Mouse (Mus musculus) heart, embryonic 14.5 days (tissue): Measurements from ENCODE around the gene Cfap161. TPM values are rescaled to one million over a fixed set of nuclear protein-coding genes. Genes with fewer than 3 reads are reported as not detected.
A peak's percentile ranks its signal among the peaks of the same experiment; 100 is the strongest.

ENCODE experiments used
- ATAC-seq: fragments of 200-750 bp; cut with Nextera tagmentation; 2 replicates; pipeline ENCODE4 v1.8.0; 2017; ENCODE audit warnings: low read depth, moderate TSS enrichment; ENCODE audit not compliant: insufficient number of reproducible peaks, insufficient read depth, low FRiP score
- H3K27ac ChIP-seq, 2 experiments: fragments of 200-500 bp in 1 of 2; fragments of 300-500 bp in 1 of 2; sonication (generic) in 1 of 2; replicated peaks in 1 of 2; 2 replicates each; pipeline ENCODE4 v1.5.1; 2012 to 2014; ENCODE audit warnings: low read depth in 2 of 2, low read length in 2 of 2, control low read depth in 1 of 2, mild to moderate bottlenecking in 1 of 2, mixed read lengths in 1 of 2; ENCODE audit not compliant: control insufficient read depth in 1 of 2, insufficient read depth in 1 of 2
- H3K27me3 ChIP-seq: fragments of 300-500 bp; sonication (generic); 2 replicates; pipeline ENCODE4 v1.6.1; 2014; ENCODE audit warnings: mild to moderate bottlenecking, low read length, control low read depth; ENCODE audit not compliant: control insufficient read depth, insufficient read depth
- H3K36me3 ChIP-seq: fragments of 300-500 bp; sonication (generic); 2 replicates; pipeline ENCODE4 v1.6.1; 2014; ENCODE audit warnings: mild to moderate bottlenecking, control low read depth, low read length, mixed read lengths; ENCODE audit not compliant: control insufficient read depth, insufficient read depth
- H3K4me1 ChIP-seq, 2 experiments: fragments of 200-500 bp in 1 of 2; fragments of 300-500 bp in 1 of 2; sonication (generic) in 1 of 2; 2 replicates each; pipeline ENCODE4 v1.6.1; 2012 to 2014; ENCODE audit warnings: low read length in 2 of 2, control low read depth in 1 of 2, mixed read lengths in 1 of 2; ENCODE audit not compliant: control insufficient read depth in 2 of 2, insufficient read depth in 2 of 2
- H3K4me2 ChIP-seq: fragments of 300-500 bp; sonication (generic); 2 replicates; pipeline ENCODE4 v1.6.1; 2014; ENCODE audit warnings: mild to moderate bottlenecking, low read length
- H3K4me3 ChIP-seq, 2 experiments: fragments of 200-500 bp in 1 of 2; fragments of 300-500 bp in 1 of 2; sonication (generic) in 1 of 2; 2 replicates each; pipeline ENCODE4 v1.5.1; 2012 to 2014; ENCODE audit warnings: low read length in 2 of 2, mild to moderate bottlenecking in 2 of 2, control low read depth in 1 of 2, low read depth in 1 of 2, moderate library complexity in 1 of 2; ENCODE audit not compliant: control insufficient read depth in 1 of 2, insufficient read depth in 1 of 2
- H3K9ac ChIP-seq: fragments of 300-500 bp; sonication (generic); 2 replicates; pipeline ENCODE4 v1.6.1; 2014; ENCODE audit warnings: mild to moderate bottlenecking, low read length
- H3K9me3 ChIP-seq: fragments of 300-500 bp; sonication (generic); 2 replicates; pipeline ENCODE4 v1.6.1; 2016; ENCODE audit warnings: low read length, control low read depth; ENCODE audit not compliant: control insufficient read depth
- WGBS: fragments of 180-500 bp; shearing (Covaris S2); extraction: QIAGEN DNeasy Blood & Tissue Kit; methylation state at CpG from one replicate; pipeline ENCODE4 v1.1.7; 2014; 5-methylcytosine and 5-hydroxymethylcytosine counted together
- polyA plus RNA-seq: library from polyadenylated mRNA; unstranded; fragments of >200 nt; fragmentation: Nextera tagmentation; extraction: Ambion mirVana; gene quantifications from 2 replicates; pipeline ENCODE4 v1.2.1, GENCODE M21; 2014

Cfap161 gene
- polyA plus RNA-seq, 1 experiment from 2014 or later: 3.3 TPM

DNA sequence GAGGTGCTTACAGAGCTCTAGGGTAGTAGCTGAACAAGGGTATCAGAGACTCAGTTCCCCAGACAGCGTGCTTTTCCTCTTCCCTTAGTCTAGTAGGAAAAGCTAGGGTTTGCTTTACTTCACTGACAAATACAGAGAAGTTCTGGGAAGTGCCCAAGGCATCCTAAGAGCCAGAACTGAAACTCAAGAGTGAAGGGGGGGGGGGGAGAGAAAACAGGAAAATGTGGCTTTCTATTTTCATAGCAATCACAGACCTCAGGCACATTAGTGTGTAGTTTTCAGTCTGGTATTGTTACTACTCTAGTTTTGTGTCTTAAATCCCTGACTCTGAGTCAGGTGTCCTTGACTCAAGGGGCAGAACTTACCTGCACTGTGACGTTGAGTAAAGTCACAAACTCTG is 7.3 kb upstream of the Cfap161 start:
- H3K4me3 ChIP-seq: no peak overlapping the region
- 89% methylated on average over 2 of the region's 2 CpGs for WGBS

DNA sequence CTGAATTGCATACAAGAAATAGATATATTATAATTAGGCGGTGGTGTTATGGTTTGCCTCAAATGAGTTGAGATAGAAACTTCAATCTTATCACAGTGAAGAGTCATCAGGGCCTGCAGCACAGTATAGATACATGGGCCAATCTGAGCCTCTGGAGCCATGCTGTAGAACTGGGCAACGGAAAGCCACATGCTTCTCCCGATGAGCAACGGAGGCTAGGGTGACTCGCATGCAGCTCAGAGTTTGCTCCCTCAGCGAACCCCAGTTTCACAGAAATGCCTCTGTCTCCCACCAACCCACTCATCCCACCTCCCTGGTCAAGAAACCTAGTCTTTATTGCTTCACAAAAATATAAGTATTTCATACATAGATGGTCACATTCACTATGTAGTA is 6.8 kb upstream of the Cfap161 start:
- Histone ChIP-seq H3K9me3 (no peaks in the 10 kb centered on the region), H3K4me1 (peaks cover 8 to 11% of the 10 kb centered on the region in 2 experiments), H3K4me3 (no peak overlapping the region), H3K4me2 (no peak overlapping the region), H3K27ac (no peak overlapping the region), H3K9ac (no peak overlapping the region; the same call in 1 of the 2 replicates), H3K36me3 (no peaks in the 10 kb centered on the region), H3K27me3 (no peaks in the 10 kb centered on the region)
- 62% methylated on average over 6 of the region's 6 CpGs for WGBS
- ATAC-seq: no peak

More for the DNA sequence above, 7.3 kb upstream of the Cfap161 start:
- Histone ChIP-seq H3K4me2 (no peak overlapping the region), H3K9me3 (no peaks in the 10 kb centered on the region), H3K36me3 (no peaks in the 10 kb centered on the region), H3K27me3 (no peaks in the 10 kb centered on the region), H3K4me1 (peaks cover 8 to 11% of the 10 kb centered on the region in 2 experiments), H3K9ac (no peak overlapping the region), H3K27ac (no peak overlapping the region)
- ATAC-seq: no peak

DNA sequence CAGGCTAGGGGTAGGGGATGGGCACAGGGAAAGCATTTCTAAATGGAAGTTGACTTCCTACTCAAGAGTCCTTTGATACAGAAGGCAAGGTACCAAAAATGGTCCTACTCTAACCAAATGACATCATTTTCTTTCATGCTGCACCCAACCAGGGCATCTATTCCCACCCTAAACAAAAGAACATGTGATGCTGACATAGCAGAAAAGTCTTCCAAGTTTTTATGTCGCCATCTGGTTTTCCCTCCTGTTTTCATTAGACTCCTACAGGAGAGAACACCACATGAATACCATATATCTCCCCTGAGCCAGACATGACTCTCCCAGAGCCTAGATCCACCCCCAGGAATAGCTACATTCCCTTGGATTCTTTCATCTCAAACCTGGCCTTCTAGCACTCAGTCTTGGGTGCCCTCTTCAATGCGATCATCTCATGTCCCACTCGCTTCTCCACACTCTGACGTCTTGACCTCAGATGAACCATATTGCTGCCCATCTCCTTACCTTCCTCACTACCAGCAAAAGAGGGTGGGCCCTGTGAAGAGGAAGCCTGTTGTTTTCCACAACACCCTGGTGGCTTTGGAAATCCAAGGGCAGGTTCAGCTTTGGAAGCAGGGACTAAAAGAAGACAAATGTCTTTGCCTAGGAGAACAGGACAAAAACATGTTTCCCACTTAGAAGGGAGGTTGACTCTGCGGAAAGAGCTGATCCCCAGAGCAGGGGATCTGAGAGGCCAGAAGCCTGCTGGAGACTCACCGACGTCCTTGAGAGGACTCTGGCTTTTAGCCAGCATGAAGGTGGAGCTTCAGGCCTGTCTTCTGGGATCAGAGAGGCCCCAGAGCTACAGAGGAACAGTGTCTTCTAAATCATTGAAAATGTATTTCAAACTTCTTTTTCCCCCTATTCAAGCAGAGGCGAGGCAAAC is 6.1 kb upstream of the Cfap161 start:
- Histone ChIP-seq H3K9ac (no peak overlapping the region; the same call in 1 of the 2 replicates), H3K27me3 (no peaks in the 10 kb centered on the region), H3K9me3 (no peaks in the 10 kb centered on the region), H3K4me2 (0 out of 2 replicates have a peak overlapping the region, but pooled peaks have one; percentile 0), H3K27ac (peak overlapping the region; percentile 44 to 68; a peak in 3 of 4 replicates), H3K4me3 (no peak overlapping the region), H3K4me1 (peaks cover 8 to 11% of the 10 kb centered on the region in 2 experiments), H3K36me3 (no peaks in the 10 kb centered on the region)
- ATAC-seq: no peak
- 53% methylated on average over 8 of the region's 8 CpGs for WGBS

DNA sequence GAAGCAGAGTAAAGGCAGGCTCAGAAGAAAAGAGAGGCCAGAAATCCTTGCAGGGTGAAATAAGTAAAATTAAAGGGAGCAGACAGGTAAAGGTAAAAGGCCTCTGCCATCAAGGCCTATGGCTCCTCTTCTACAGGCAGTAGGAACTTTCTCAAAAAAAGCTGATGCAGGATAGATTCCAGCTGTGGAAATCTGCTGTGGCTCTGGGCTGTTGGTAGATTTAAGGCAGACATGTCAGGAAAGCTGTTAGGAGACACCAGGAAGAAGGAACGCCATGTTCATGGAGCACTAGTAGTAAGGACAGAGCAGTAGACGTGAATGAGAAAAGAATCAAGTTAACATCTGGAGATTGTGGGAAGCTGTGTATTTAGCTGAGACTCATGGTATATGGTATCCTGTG is 5.4 kb upstream of the Cfap161 start:
- 88% methylated on average over 2 of the region's 2 CpGs for WGBS
- no peak overlapping the region for H3K4me3 ChIP-seq
- H3K27ac ChIP-seq: no peak overlapping the region
- H3K4me2 ChIP-seq: no peak overlapping the region
- H3K4me1 ChIP-seq: peaks cover 8 to 11% of the 10 kb centered on the region in 2 experiments
- no peak overlapping the region for H3K9ac ChIP-seq
- H3K27me3 ChIP-seq: no peaks in the 10 kb centered on the region
- H3K9me3 ChIP-seq: no peaks in the 10 kb centered on the region
- ATAC-seq: no peak
- no peaks in the 10 kb centered on the region for H3K36me3 ChIP-seq

DNA sequence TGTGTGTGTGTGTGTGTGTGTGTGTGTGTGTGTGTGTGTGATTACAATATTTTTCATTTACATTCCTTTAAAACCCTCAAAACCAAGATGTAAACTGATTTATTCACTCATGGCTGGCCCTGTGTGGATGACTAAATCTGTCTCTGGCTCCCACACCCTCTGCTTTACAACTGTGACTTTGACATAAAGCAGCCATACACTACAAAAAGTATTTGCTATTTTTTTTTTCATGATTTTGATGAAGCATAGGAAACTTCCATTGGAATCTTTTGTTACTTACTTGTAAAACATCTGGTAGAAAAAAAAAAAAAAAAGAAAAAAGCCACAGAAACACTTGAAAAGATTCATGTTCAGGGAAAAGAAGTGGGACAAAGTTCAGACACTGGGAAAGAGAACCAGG is 3.3 kb upstream of the Cfap161 start:
- Histone ChIP-seq H3K36me3 (no peaks in the 10 kb centered on the region), H3K27me3 (no peaks in the 10 kb centered on the region), H3K4me2 (no peak overlapping the region), H3K4me3 (no peak overlapping the region), H3K4me1 (peaks cover 15 to 20% of the 10 kb centered on the region in 2 experiments), H3K9ac (no peak overlapping the region), H3K27ac (no peak overlapping the region), H3K9me3 (no peaks in the 10 kb centered on the region)
- no peak for ATAC-seq

DNA sequence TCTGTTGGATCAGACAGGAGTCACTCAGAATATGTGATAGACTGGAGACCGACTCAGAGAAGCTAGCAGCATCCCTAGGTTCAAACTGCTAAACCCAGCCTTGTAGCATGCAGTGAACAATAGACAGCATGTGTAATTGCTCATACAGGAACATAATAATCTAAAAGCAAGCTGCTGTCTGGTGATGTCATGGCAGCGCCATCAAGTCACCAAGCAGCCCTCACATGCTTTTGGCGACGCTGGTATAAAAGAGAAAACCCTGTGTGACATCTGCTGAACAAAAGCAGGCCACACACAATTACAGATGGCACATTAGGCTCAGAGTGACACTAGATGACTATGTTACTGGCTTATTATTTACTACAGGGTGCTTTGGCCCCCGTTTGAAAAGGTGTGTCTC is 1.5 kb upstream of the Cfap161 start:
- Histone ChIP-seq H3K4me2 (no peak overlapping the region), H3K9me3 (no peaks in the 10 kb centered on the region), H3K4me3 (no peak overlapping the region), H3K9ac (no peak overlapping the region), H3K27ac (no peak overlapping the region), H3K4me1 (peaks cover 12 to 14% of the 10 kb centered on the region in 2 experiments), H3K27me3 (no peaks in the 10 kb centered on the region), H3K36me3 (no peaks in the 10 kb centered on the region)
- WGBS: 72% methylated on average over 5 of the region's 5 CpGs
- no peak for ATAC-seq

DNA sequence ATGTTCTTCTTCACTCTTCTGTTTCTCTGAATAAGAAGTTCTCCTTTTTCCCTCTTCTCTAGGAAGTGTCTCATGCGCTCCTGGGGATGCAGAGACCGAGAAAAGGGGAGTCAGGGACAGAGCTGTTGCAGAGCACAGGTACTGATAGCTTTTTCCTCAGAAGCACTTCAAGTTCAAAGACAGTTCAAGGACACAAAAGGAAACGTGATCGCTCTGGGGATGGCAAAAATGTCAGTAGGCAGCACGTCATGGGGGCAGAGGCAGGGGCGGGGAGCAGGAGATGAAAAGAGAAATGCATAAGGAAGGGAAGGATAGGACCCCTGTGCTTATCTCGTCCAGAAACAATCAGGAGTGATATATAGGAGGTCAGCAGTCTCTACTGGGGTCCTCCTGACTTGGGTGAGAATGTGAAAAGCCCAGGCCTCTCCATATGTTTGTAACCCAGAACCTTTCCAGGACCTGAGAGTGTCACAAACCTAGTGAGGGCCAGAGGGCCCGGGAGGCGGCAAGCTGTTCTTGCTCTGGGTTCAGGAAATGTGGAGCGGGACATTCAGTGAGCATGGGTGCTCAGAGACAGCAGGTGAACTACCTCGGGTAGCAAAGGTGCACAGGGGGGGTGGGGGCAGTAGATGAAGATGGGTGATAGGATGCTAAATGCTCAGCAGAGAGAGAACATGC is 535 bp downstream of the Cfap161 start:
- Histone ChIP-seq H3K4me1 (peaks cover 7 to 8% of the 10 kb centered on the region in 2 experiments), H3K27ac (no peak overlapping the region), H3K4me3 (no peak overlapping the region), H3K36me3 (no peaks in the 10 kb centered on the region), H3K9ac (no peak overlapping the region), H3K27me3 (no peaks in the 10 kb centered on the region), H3K9me3 (no peaks in the 10 kb centered on the region), H3K4me2 (peak overlapping the region; percentile 41)
- ATAC-seq: no peak
- 29% methylated on average over 11 of the region's 11 CpGs for WGBS
